Mouse (Mus musculus) 3134 (cell line): ENCODE measurements around the gene Olfr70.

ENCODE experiments used
- DNase-seq: peaks from one replicate; pipeline ENCODE4 v3.0.0-alpha.2; 2011; ENCODE audit warnings: low spot score; ENCODE audit not compliant: insufficient read length; ENCODE audit errors: extremely low read depth

Olfr70 gene

GRCm38 (mm10) chr4:43713652-43714219, 13.1 kb upstream of the Olfr70 start:
- no peak for DNase-seq

- peak; percentile 44 for DNase-seq
These were observed 11.2 kb upstream of the Olfr70 start for GRCm38 (mm10) chr4:43711821-43712220.

- DNase-seq = no peak
These were observed 9.3 kb upstream of the Olfr70 start, which contains the start of gene Olfr71 for GRCm38 (mm10) chr4:43709869-43710268. Gene Olfr71, minus strand, starts transcription at chr4:43710255.

GRCm38 (mm10) chr4:43705991-43706390, 5.4 kb upstream of the Olfr70 start:
- no peak for DNase-seq

- DNase-seq = no peak
These were observed 3.2 kb upstream of the Olfr70 start for GRCm38 (mm10) chr4:43703851-43704250.

- DNase-seq = no peak
These were observed 2.8 kb upstream of the Olfr70 start for GRCm38 (mm10) chr4:43703439-43703838.

GRCm38 (mm10) chr4:43696561-43696960, 4.0 kb downstream of the Olfr70 start:
- DNase-seq = peak; percentile 36

GRCm38 (mm10) chr4:43695249-43695671, 5.3 kb downstream of the Olfr70 start:
- no peak for DNase-seq

- no peak for DNase-seq
These were observed 6.0 kb downstream of the Olfr70 start for GRCm38 (mm10) chr4:43694439-43695248.

GRCm38 (mm10) chr4:43693806-43694241, 6.8 kb downstream of the Olfr70 start:
- peak; percentile 46 for DNase-seq

- no peak for DNase-seq
These were observed 9.6 kb downstream of the Olfr70 start for GRCm38 (mm10) chr4:43691026-43691425.

GRCm38 (mm10) chr4:43690021-43690420, 10.6 kb downstream of the Olfr70 start:
- DNase-seq = no peak

- DNase-seq = no peak
These were observed 21.1 kb downstream of the Olfr70 start for GRCm38 (mm10) chr4:43679416-43680043.

GRCm38 (mm10) chr4:43678541-43678940, 22.1 kb downstream of the Olfr70 start:
- no peak for DNase-seq

- no peak for DNase-seq
These were observed 25.0 kb downstream of the Olfr70 start for GRCm38 (mm10) chr4:43675608-43676007.

- no peak for DNase-seq
These were observed 25.6 kb downstream of the Olfr70 start for GRCm38 (mm10) chr4:43674974-43675373.

- DNase-seq = no peak
These were observed 26.9 kb downstream of the Olfr70 start for GRCm38 (mm10) chr4:43673703-43674102.

GRCm38 (mm10) chr4:43672070-43672469, 28.5 kb downstream of the Olfr70 start:
- DNase-seq = no peak

- DNase-seq = no peak
These were observed 31.2 kb downstream of the Olfr70 start for GRCm38 (mm10) chr4:43669428-43669794.

- peak; percentile 92 for DNase-seq
These were observed 31.7 kb downstream of the Olfr70 start, which contains the start of the genes Tmem8b and Fam221b for GRCm38 (mm10) chr4:43668782-43669427. Gene Tmem8b, plus strand, starts transcription at chr4:43668971. Gene Fam221b, minus strand, starts transcription at chr4:43669145.

GRCm38 (mm10) chr4:43666412-43666811, 34.2 kb downstream of the Olfr70 start:
- DNase-seq = no peak
